Mouse (Mus musculus) midbrain, embryonic 10.5 days (tissue): ENCODE data around the gene Lipo3. TPM values are rescaled to one million over a fixed set of nuclear protein-coding genes. Genes with fewer than 3 reads are reported as not detected.
"Not testable (repeated sequence)": the region's sequence is repeated elsewhere in the genome, so short reads cannot be mapped to it uniquely, and the experiment has no call there.

Source experiments
- DNase-seq: peaks from one replicate; pipeline ENCODE4 v3.0.0-alpha.2; 2017; ENCODE audit warnings: low spot score
- H3K27ac ChIP-seq: fragments of 300-500 bp; sonication (generic); replicated peaks from 2 replicates; pipeline ENCODE4 v1.5.1; 2016; ENCODE audit warnings: mild to moderate bottlenecking
- H3K27me3 ChIP-seq: fragments of 300-500 bp; sonication (generic); 2 replicates; pipeline ENCODE4 v1.6.1; 2016; ENCODE audit warnings: low read depth, mild to moderate bottlenecking; ENCODE audit not compliant: poor library complexity, severe bottlenecking
- H3K36me3 ChIP-seq: fragments of 300-500 bp; sonication (generic); 2 replicates; pipeline ENCODE4 v1.6.1; 2016; ENCODE audit warnings: mild to moderate bottlenecking, moderate library complexity
- H3K4me1 ChIP-seq: fragments of 300-500 bp; sonication (generic); 2 replicates; pipeline ENCODE4 v1.6.1; 2016
- H3K4me3 ChIP-seq: fragments of 300-500 bp; sonication (generic); 2 replicates; pipeline ENCODE4 v1.5.1; 2016; ENCODE audit warnings: mild to moderate bottlenecking, moderate library complexity
- H3K9me3 ChIP-seq: fragments of 300-500 bp; sonication (generic); replicated peaks from 2 replicates; pipeline ENCODE4 v1.6.1; 2016; ENCODE audit warnings: mild to moderate bottlenecking
- WGBS: fragments of 180-500 bp; shearing (Covaris S2); methylation state at CpG from one replicate; pipeline ENCODE4 v1.1.7; 2016; 5-methylcytosine and 5-hydroxymethylcytosine counted together
- microRNA-seq: library from miRNA; unstranded; fragments of <30 nt; microRNA quantifications from one replicate; pipeline ENCODE4, GENCODE M21; 2017
- polyA plus RNA-seq: library from polyadenylated mRNA; unstranded; fragments of >200 nt; fragmentation: Nextera tagmentation; extraction: Ambion mirVana; gene quantifications from 2 replicates; pipeline ENCODE4 v1.2.1, GENCODE M21; 2016

Gene Lipo3
- polyA plus RNA-seq, result 10.1 and 11.9 TPM in 2 replicates

GRCm38 (mm10) chr19:33761287-33762086 lies at the start of gene Lipo3:
Gene Lipo3, minus strand, starts transcription at chr19:33761951.
- peak within 1 kb of the TSS; percentile 36; the same call in 1 of the 2 replicates for H3K4me3 ChIP-seq
- not testable (repeated sequence) for H3K9me3 ChIP-seq, H3K27me3 ChIP-seq, H3K27ac ChIP-seq, H3K36me3 ChIP-seq, H3K4me1 ChIP-seq
- peak; percentile 37 for DNase-seq
- WGBS, result 42% methylated on average over 13 of the region's 41 CpGs

DNA sequence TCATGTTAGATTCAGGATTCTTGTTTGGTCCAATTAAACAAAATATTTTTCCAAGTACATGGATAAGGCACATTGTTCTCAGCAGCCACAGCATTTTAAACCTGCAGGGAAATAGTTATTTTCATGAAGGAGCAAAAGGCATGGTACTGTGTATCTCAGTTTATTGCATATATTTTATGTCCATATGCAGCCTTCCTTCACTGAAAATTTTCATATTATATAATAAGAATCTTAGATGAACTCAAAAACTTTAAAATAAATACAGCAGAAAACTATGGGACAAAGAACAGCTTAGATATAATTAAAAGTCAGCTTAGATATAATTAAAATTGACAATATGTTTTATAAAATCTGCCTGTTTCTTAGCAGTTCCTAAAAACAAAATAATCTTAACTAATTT lies 25.6 kb upstream of the Lipo3 start, which contains the start of gene Lipo1:
Lipo1 (minus strand) TSS at position 101 of the 400 bp plus-strand sequence.
- not testable (repeated sequence) for H3K9me3 ChIP-seq, DNase-seq, H3K4me1 ChIP-seq, H3K4me3 ChIP-seq, H3K27ac ChIP-seq, H3K36me3 ChIP-seq, H3K27me3 ChIP-seq

DNA sequence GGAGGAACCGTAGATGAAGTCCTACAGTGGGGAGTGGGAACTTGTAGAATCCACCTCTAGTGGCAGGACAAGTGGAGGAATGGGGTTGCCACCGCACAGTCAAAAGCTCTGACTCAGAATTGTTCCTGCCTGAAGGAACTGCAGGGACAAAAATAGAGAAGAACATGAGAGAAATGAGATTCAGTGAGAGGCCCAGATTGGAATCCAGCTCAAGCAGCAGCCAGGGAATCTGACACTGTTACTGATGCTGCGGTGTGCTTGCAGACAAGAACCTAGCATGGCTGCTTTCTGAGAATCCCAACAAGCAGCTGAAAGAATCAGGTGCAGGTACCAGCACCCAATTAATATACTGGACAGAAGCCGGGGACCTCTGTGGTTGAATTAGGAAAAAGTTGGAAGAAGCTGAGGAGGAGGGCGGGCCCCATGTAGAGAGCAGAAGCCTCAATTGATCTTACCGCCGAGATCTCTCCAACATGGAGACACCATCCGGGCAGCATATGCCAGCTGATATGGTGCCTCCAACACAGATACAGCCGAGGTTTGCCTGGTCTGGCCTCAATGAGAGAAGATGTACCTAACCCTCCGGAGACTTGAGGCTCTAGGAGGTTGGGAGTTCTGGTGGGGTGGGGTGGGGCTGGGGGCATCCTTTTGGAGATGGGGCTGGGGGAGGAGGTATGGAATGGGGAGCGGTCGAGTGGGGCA lies 25.0 kb upstream of the Lipo3 start:
- no peak overlapping the region for H3K27ac ChIP-seq
- H3K9me3 ChIP-seq, result no peaks in the 10 kb centered on the region
- no peaks in the 10 kb centered on the region for H3K4me1 ChIP-seq
- no peaks in the 10 kb centered on the region for H3K27me3 ChIP-seq
- H3K36me3 ChIP-seq, result no peaks in the 10 kb centered on the region
- whole genome bisulfite sequencing, result 90% methylated on average over 12 of the region's 12 CpGs
- no peak overlapping the region for H3K4me3 ChIP-seq
- DNase-seq, result no peak

GRCm38 (mm10) chr19:33751259-33751658 lies 10.5 kb downstream of the Lipo3 start, which contains the start of gene Lipo2:
Gene Lipo2, minus strand, starts transcription at chr19:33751359.
- not testable (repeated sequence) for H3K27me3 ChIP-seq, H3K4me3 ChIP-seq, DNase-seq, H3K27ac ChIP-seq, H3K36me3 ChIP-seq, H3K4me1 ChIP-seq, H3K9me3 ChIP-seq
- WGBS, result 92% methylated on average over 1 of the region's 1 CpGs

DNA sequence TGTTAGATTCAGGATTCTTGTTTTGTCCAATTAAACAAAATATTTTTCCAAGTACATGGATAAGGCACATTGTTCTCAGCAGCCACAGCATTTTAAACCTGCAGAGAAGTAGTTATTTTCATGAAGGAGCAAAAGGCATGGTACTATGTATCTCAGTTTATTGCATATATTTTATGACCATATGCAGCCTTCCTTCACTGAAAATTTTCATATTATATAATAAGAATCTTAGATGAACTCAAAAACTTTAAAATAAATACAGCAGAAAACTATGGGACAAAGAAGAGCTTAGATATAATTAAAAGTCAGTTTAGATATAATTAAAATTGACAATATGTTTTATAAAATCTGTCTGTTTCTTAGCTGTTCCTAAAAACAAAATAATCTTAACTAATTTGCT lies 136.6 kb downstream of the Lipo3 start, which contains the start of gene Gm8978:
Gm8978 (minus strand) TSS at position 101 of the 400 bp plus-strand sequence.
- H3K4me1 ChIP-seq, H3K9me3 ChIP-seq, H3K27ac ChIP-seq, DNase-seq, H3K27me3 ChIP-seq, H3K36me3 ChIP-seq, H3K4me3 ChIP-seq: not testable (repeated sequence)

DNA sequence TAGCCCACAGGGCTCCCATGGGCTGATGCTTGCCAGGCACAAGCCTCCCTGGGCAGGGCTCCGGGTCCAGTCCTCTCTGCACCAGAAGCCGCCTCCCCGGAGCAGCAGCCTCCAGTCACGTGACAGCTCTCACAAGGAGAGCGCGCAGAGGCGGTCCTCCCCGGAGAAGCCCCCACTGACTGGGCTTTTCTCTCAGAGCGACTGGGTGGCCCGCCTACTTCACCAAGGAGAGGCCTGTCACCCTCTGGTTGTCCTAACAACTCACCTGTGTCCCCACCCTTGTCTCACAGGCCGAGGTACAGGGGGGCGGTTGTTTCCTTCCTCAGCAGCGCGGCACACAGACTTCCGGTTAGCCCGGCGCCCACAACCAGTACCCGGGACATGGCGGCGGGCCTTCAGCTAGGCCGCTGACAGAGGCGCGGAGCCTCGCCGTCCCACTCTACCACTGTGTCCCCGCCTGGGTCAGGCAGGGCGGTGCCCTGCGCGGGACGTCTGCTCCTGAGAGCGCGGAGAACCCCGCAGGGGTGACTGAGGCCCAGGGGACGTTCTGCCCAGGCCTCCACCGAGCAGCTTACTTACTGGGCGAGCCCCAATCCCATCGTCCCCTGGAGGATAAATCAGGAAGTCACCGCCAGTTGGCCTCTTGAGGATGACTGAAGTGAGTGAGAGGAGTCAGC lies 172.0 kb downstream of the Lipo3 start:
- not testable (repeated sequence) for H3K36me3 ChIP-seq, H3K27me3 ChIP-seq, H3K4me1 ChIP-seq, H3K9me3 ChIP-seq
- DNase-seq, result peak; percentile 79
- WGBS, result 2% methylated on average over 10 of the region's 38 CpGs
- peak overlapping the region; percentile 83 for H3K27ac ChIP-seq
- H3K4me3 ChIP-seq, result peak overlapping the region; percentile 54

GRCm38 (mm10) chr19:33568551-33568950 lies 193.2 kb downstream of the Lipo3 start:
- H3K36me3 ChIP-seq, DNase-seq, H3K27ac ChIP-seq, H3K4me1 ChIP-seq, H3K9me3 ChIP-seq, H3K4me3 ChIP-seq, H3K27me3 ChIP-seq: not testable (repeated sequence)
- WGBS, result 80% methylated on average over 5 of the region's 5 CpGs

DNA sequence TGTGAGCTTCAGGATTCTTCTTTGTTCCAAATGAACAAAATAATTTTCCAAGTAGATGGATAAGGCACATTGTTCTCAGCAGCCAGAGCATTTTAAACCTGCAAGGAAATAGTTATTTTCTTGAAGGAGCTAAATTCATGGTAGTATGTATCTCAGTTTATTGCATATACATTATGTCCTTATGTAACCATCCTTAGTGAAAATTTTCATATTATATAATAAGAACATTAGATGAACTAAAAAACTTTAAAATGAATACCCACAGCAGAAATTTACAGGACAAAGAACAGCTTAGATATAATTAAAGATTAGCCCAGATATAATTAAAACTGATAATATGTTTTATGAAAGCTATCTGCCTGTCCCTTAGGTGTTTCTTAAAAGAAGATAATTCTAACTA lies 244.1 kb downstream of the Lipo3 start, which contains the start of gene Lipo4:
Lipo4 (minus strand) TSS at position 101 of the 400 bp plus-strand sequence.
- Histone ChIP-seq H3K9me3 (no peaks in the 10 kb centered on the region), H3K27me3 (no peaks in the 10 kb centered on the region), H3K27ac (no peak within 1 kb of the TSS), H3K4me3 (no peak within 1 kb of the TSS), H3K36me3 (no peaks in the 10 kb centered on the region), H3K4me1 (no peaks in the 10 kb centered on the region)
- no peak for DNase-seq

Small RNAs within 50 kb of the gene (microRNA-seq; reads per million reads assigned to microRNA genes)
- gene Gm27440, result not detected

Other genes starting within 250 kb of the Lipo3 start
- not detected in 2 replicates for gene Lipo4, start 244.2 kb downstream of the Lipo3 start, polyA plus RNA-seq
- not detected in 2 replicates for gene Gm8978, start 136.7 kb downstream of the Lipo3 start, polyA plus RNA-seq
- gene Lipo2, start 10.6 kb downstream of the Lipo3 start, polyA plus RNA-seq, result 0.12 TPM in 2 replicates
- not detected in 2 replicates for gene Lipo1, start 25.5 kb upstream of the Lipo3 start, polyA plus RNA-seq
- gene Lipf, start 199.2 kb upstream of the Lipo3 start, polyA plus RNA-seq, result not detected in 2 replicates
- gene Lipk, start 246.3 kb upstream of the Lipo3 start, polyA plus RNA-seq, result not detected in 2 replicates